Mouse (Mus musculus): Measurements from ENCODE around the gene Rftn1. TPM values are rescaled to one million over a fixed set of nuclear protein-coding genes. Genes with fewer than 3 reads are reported as not detected.

The Rftn1 gene
- polyA plus RNA-seq, 1 experiment, result 1.1 TPM

GRCm38 (mm10) chr17:50110650-50111415, 79.6 kb downstream of the Rftn1 start:
- no peaks in the 10 kb centered on the region for H3K4me1 ChIP-seq (ENCODE audit: control insufficient read depth, insufficient read depth, low read length)
- H3K27me3 ChIP-seq (ENCODE audit: control insufficient read depth, insufficient read depth, low read length, poor library complexity, severe bottlenecking), result no peaks in the 10 kb centered on the region
- no peaks in the 10 kb centered on the region for H3K9me3 ChIP-seq (replicated peaks; ENCODE audit: control insufficient read depth, insufficient read depth, low read length, poor library complexity, severe bottlenecking)
- no peak overlapping the region for H3K27ac ChIP-seq (ENCODE audit: insufficient read depth, low read length)
- H3K9ac ChIP-seq (ENCODE audit: low read depth, poor library complexity, severe bottlenecking), result no peak overlapping the region
- no peaks in the 10 kb centered on the region for H3K36me3 ChIP-seq (ENCODE audit: control insufficient read depth, insufficient read depth, low read length, poor library complexity, severe bottlenecking)
- no peak overlapping the region for H3K4me3 ChIP-seq (ENCODE audit: low read depth, low read length)
- TF ChIP-seq POLR2A (IDR thresholded peaks at IDR 0.05; ENCODE audit: insufficient read depth, low read length), result no peak

- no peak for TF ChIP-seq EP300 (IDR thresholded peaks at IDR 0.05; ENCODE audit: insufficient read depth, low read depth, low read length)
- no peak for TF ChIP-seq CTCF (IDR thresholded peaks at IDR 0.05; ENCODE audit: low read depth, low read length)
- TF ChIP-seq POLR2A (IDR thresholded peaks at IDR 0.05; ENCODE audit: insufficient read depth, low read length), result no peak
- Histone ChIP-seq H3K9ac (ENCODE audit: low read depth, poor library complexity, severe bottlenecking) (no peak overlapping the region), H3K36me3 (ENCODE audit: control insufficient read depth, insufficient read depth, low read length, poor library complexity, severe bottlenecking) (no peaks in the 10 kb centered on the region), H3K9me3 (replicated peaks; ENCODE audit: control insufficient read depth, insufficient read depth, low read length, poor library complexity, severe bottlenecking) (no peaks in the 10 kb centered on the region), H3K27me3 (ENCODE audit: control insufficient read depth, insufficient read depth, low read length, poor library complexity, severe bottlenecking) (no peaks in the 10 kb centered on the region), H3K4me3 (ENCODE audit: low read depth, low read length) (no peak overlapping the region), H3K27ac (ENCODE audit: insufficient read depth, low read length) (no peak overlapping the region), H3K4me1 (ENCODE audit: control insufficient read depth, insufficient read depth, low read length) (no peaks in the 10 kb centered on the region)
Observed at GRCm38 (mm10) chr17:50106811-50107210, 83.7 kb downstream of the Rftn1 start.

DNA sequence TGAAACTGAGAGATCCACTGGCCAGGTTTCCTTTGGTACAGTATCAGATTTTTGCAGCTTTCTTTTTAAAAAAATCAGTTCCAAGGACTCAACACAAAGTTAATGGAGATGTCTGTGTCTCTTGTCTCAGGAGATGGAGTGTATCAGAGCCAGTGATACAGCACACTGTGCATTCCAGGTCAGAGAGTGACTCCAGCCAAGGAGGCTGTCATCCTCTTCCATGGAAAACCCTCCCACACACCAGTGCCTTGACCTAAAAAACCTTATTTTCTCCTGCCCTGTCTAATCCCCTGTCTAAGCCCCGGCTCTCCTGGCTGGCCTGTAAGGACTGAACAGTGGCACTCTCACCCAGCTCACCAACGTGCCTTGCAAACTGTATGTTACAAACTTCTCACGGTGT, 86.3 kb downstream of the Rftn1 start:
- Histone ChIP-seq H3K36me3 (ENCODE audit: control insufficient read depth, insufficient read depth, low read length, poor library complexity, severe bottlenecking) (no peaks in the 10 kb centered on the region), H3K9ac (ENCODE audit: low read depth, poor library complexity, severe bottlenecking) (no peak overlapping the region), H3K4me3 (ENCODE audit: low read depth, low read length) (no peak overlapping the region), H3K4me1 (ENCODE audit: control insufficient read depth, insufficient read depth, low read length) (no peaks in the 10 kb centered on the region), H3K9me3 (replicated peaks; ENCODE audit: control insufficient read depth, insufficient read depth, low read length, poor library complexity, severe bottlenecking) (no peaks in the 10 kb centered on the region), H3K27ac (ENCODE audit: insufficient read depth, low read length) (no peak overlapping the region), H3K27me3 (ENCODE audit: control insufficient read depth, insufficient read depth, low read length, poor library complexity, severe bottlenecking) (no peaks in the 10 kb centered on the region)
- TF ChIP-seq EP300 (IDR thresholded peaks at IDR 0.05; ENCODE audit: insufficient read depth, low read depth, low read length), result no peak
- TF ChIP-seq CTCF (IDR thresholded peaks at IDR 0.05; ENCODE audit: low read depth, low read length), result no peak
- TF ChIP-seq POLR2A (IDR thresholded peaks at IDR 0.05; ENCODE audit: insufficient read depth, low read length), result no peak

GRCm38 (mm10) chr17:50101416-50101815, 89.1 kb downstream of the Rftn1 start:
- no peak overlapping the region for H3K4me3 ChIP-seq (ENCODE audit: low read depth, low read length)
- H3K27ac ChIP-seq (ENCODE audit: insufficient read depth, low read length), result no peak overlapping the region
- TF ChIP-seq CTCF (IDR thresholded peaks at IDR 0.05; ENCODE audit: low read depth, low read length) (no peak), EP300 (IDR thresholded peaks at IDR 0.05; ENCODE audit: insufficient read depth, low read depth, low read length) (no peak), POLR2A (IDR thresholded peaks at IDR 0.05; ENCODE audit: insufficient read depth, low read length) (no peak)
- H3K9me3 ChIP-seq (replicated peaks; ENCODE audit: control insufficient read depth, insufficient read depth, low read length, poor library complexity, severe bottlenecking), result no peaks in the 10 kb centered on the region
- H3K9ac ChIP-seq (ENCODE audit: low read depth, poor library complexity, severe bottlenecking), result no peak overlapping the region
- no peaks in the 10 kb centered on the region for H3K27me3 ChIP-seq (ENCODE audit: control insufficient read depth, insufficient read depth, low read length, poor library complexity, severe bottlenecking)
- H3K4me1 ChIP-seq (ENCODE audit: control insufficient read depth, insufficient read depth, low read length), result no peaks in the 10 kb centered on the region
- H3K36me3 ChIP-seq (ENCODE audit: control insufficient read depth, insufficient read depth, low read length, poor library complexity, severe bottlenecking), result no peaks in the 10 kb centered on the region

- Histone ChIP-seq H3K4me1 (ENCODE audit: control insufficient read depth, insufficient read depth, low read length) (no peaks in the 10 kb centered on the region), H3K36me3 (ENCODE audit: control insufficient read depth, insufficient read depth, low read length, poor library complexity, severe bottlenecking) (no peaks in the 10 kb centered on the region), H3K4me3 (ENCODE audit: low read depth, low read length) (no peak overlapping the region), H3K27me3 (ENCODE audit: control insufficient read depth, insufficient read depth, low read length, poor library complexity, severe bottlenecking) (no peaks in the 10 kb centered on the region), H3K9ac (ENCODE audit: low read depth, poor library complexity, severe bottlenecking) (no peak overlapping the region), H3K27ac (ENCODE audit: insufficient read depth, low read length) (no peak overlapping the region), H3K9me3 (replicated peaks; ENCODE audit: control insufficient read depth, insufficient read depth, low read length, poor library complexity, severe bottlenecking) (no peaks in the 10 kb centered on the region)
- TF ChIP-seq POLR2A (IDR thresholded peaks at IDR 0.05; ENCODE audit: insufficient read depth, low read length) (no peak), CTCF (IDR thresholded peaks at IDR 0.05; ENCODE audit: low read depth, low read length) (no peak), EP300 (IDR thresholded peaks at IDR 0.05; ENCODE audit: insufficient read depth, low read depth, low read length) (no peak)
Observed at GRCm38 (mm10) chr17:50100070-50100469, 90.4 kb downstream of the Rftn1 start.

GRCm38 (mm10) chr17:50099378-50099777, 91.1 kb downstream of the Rftn1 start:
- Histone ChIP-seq H3K4me3 (ENCODE audit: low read depth, low read length) (no peak overlapping the region), H3K4me1 (ENCODE audit: control insufficient read depth, insufficient read depth, low read length) (no peaks in the 10 kb centered on the region), H3K27me3 (ENCODE audit: control insufficient read depth, insufficient read depth, low read length, poor library complexity, severe bottlenecking) (no peaks in the 10 kb centered on the region), H3K9ac (ENCODE audit: low read depth, poor library complexity, severe bottlenecking) (no peak overlapping the region), H3K36me3 (ENCODE audit: control insufficient read depth, insufficient read depth, low read length, poor library complexity, severe bottlenecking) (no peaks in the 10 kb centered on the region), H3K27ac (ENCODE audit: insufficient read depth, low read length) (no peak overlapping the region), H3K9me3 (replicated peaks; ENCODE audit: control insufficient read depth, insufficient read depth, low read length, poor library complexity, severe bottlenecking) (no peaks in the 10 kb centered on the region)
- TF ChIP-seq CTCF (IDR thresholded peaks at IDR 0.05; ENCODE audit: low read depth, low read length) (no peak), POLR2A (IDR thresholded peaks at IDR 0.05; ENCODE audit: insufficient read depth, low read length) (no peak), EP300 (IDR thresholded peaks at IDR 0.05; ENCODE audit: insufficient read depth, low read depth, low read length) (no peak)
